Mouse (Mus musculus) cortical plate, adult 2 months (tissue): ENCODE results near the gene Rasal2. TPM values are rescaled to one million over a fixed set of nuclear protein-coding genes. Genes with fewer than 3 reads are reported as not detected.

Experiments
- H3K27ac ChIP-seq: fragments of 200-500 bp; 2 replicates; pipeline ENCODE4 v1.5.1; 2012; ENCODE audit warnings: low read length, control low read depth, inconsistent platforms; ENCODE audit not compliant: insufficient read depth
- H3K4me1 ChIP-seq: fragments of 200-500 bp; 2 replicates; pipeline ENCODE4 v1.6.1; 2011; ENCODE audit warnings: low read length; ENCODE audit not compliant: control insufficient read depth, insufficient read depth
- H3K4me3 ChIP-seq: fragments of 200-500 bp; 2 replicates; pipeline ENCODE4 v1.5.1; 2011; ENCODE audit warnings: mild to moderate bottlenecking, low read length, control low read depth; ENCODE audit not compliant: insufficient read depth
- CTCF ChIP-seq: fragments of 200-500 bp; IDR thresholded peaks from 2 replicates; pipeline ENCODE4 v1.5.1; 2011; ENCODE audit warnings: mild to moderate bottlenecking, control low read depth, low read length; ENCODE audit not compliant: insufficient read depth; ENCODE audit errors: extremely low read depth
- POLR2A ChIP-seq: fragments of 200-500 bp; IDR thresholded peaks from 2 replicates; pipeline ENCODE4 v1.6.1; 2011; ENCODE audit warnings: mild to moderate bottlenecking, low read length, control low read depth; ENCODE audit not compliant: insufficient read depth; ENCODE audit errors: extremely low read depth
- polyA plus RNA-seq: library from polyadenylated mRNA; depleted of rRNA; stranded (reverse); fragments of >200 nt; gene quantifications from 2 replicates; pipeline ENCODE4 v1.2.3, GENCODE M21; 2012

Rasal2 gene
- polyA plus RNA-seq, 1 experiment, result 28.4 TPM

- Histone ChIP-seq H3K4me3 (no peak overlapping the region), H3K27ac (no peak overlapping the region), H3K4me1 (peaks cover 10% of the 10 kb centered on the region)
- no peak for TF ChIP-seq CTCF
- no peak for TF ChIP-seq POLR2A
Measured at GRCm38 (mm10) chr1:157181081-157181480, 231.3 kb downstream of the Rasal2 start.

GRCm38 (mm10) chr1:157178988-157179764 lies 233.2 kb downstream of the Rasal2 start:
- no peak overlapping the region for H3K4me3 ChIP-seq
- peaks cover 10% of the 10 kb centered on the region for H3K4me1 ChIP-seq
- H3K27ac ChIP-seq, result no peak overlapping the region
- no peak for TF ChIP-seq CTCF
- TF ChIP-seq POLR2A, result no peak

GRCm38 (mm10) chr1:157169292-157169691 lies 243.1 kb downstream of the Rasal2 start:
- Histone ChIP-seq H3K4me1 (peaks cover 5% of the 10 kb centered on the region), H3K4me3 (no peak overlapping the region), H3K27ac (no peak overlapping the region)
- TF ChIP-seq CTCF (no peak), POLR2A (no peak)

- H3K27ac ChIP-seq, result no peak overlapping the region
- peaks cover 5% of the 10 kb centered on the region for H3K4me1 ChIP-seq
- H3K4me3 ChIP-seq, result no peak overlapping the region
- no peak for TF ChIP-seq POLR2A
- TF ChIP-seq CTCF, result no peak
Measured at GRCm38 (mm10) chr1:157168891-157169290, 243.5 kb downstream of the Rasal2 start.

- Histone ChIP-seq H3K4me3 (no peak overlapping the region), H3K27ac (no peak overlapping the region), H3K4me1 (no peaks in the 10 kb centered on the region)
- TF ChIP-seq POLR2A (no peak), CTCF (no peak)
Measured at GRCm38 (mm10) chr1:157153781-157154180, 258.6 kb downstream of the Rasal2 start.

- no peak overlapping the region for H3K4me3 ChIP-seq
- H3K27ac ChIP-seq, result no peak overlapping the region
- no peaks in the 10 kb centered on the region for H3K4me1 ChIP-seq
- TF ChIP-seq POLR2A, result no peak
- no peak for TF ChIP-seq CTCF
Measured at GRCm38 (mm10) chr1:157150107-157150506, 262.3 kb downstream of the Rasal2 start.

- no peak overlapping the region for H3K27ac ChIP-seq
- no peak overlapping the region for H3K4me3 ChIP-seq
- TF ChIP-seq CTCF, result no peak
- no peak for TF ChIP-seq POLR2A
- peaks cover 3% of the 10 kb centered on the region; the same call in 1 of the 2 replicates for H3K4me1 ChIP-seq
Measured at GRCm38 (mm10) chr1:157144621-157145020, 267.8 kb downstream of the Rasal2 start.

- peaks cover 3% of the 10 kb centered on the region; the same call in 1 of the 2 replicates for H3K4me1 ChIP-seq
- H3K4me3 ChIP-seq, result no peak overlapping the region
- H3K27ac ChIP-seq, result no peak overlapping the region
- TF ChIP-seq POLR2A (no peak), CTCF (no peak)
Measured at GRCm38 (mm10) chr1:157143326-157143932, 269.0 kb downstream of the Rasal2 start.

- Histone ChIP-seq H3K4me1 (peaks cover 6% of the 10 kb centered on the region; the same call in 1 of the 2 replicates), H3K27ac (no peak overlapping the region), H3K4me3 (no peak overlapping the region)
- TF ChIP-seq CTCF, result no peak
- no peak for TF ChIP-seq POLR2A
Measured at GRCm38 (mm10) chr1:157141014-157141413, 271.4 kb downstream of the Rasal2 start.

GRCm38 (mm10) chr1:157137854-157138241 lies 274.5 kb downstream of the Rasal2 start:
- TF ChIP-seq CTCF (no peak), POLR2A (no peak)
- H3K4me3 ChIP-seq, result no peak overlapping the region
- peaks cover 3% of the 10 kb centered on the region; the same call in 1 of the 2 replicates for H3K4me1 ChIP-seq
- no peak overlapping the region for H3K27ac ChIP-seq
